ENCODE assay signal across 7 mouse cellular contexts in genomic region chr7:75853171-75853830, GRCm38 (mm10). TPM values are rescaled to one million over a fixed set of nuclear protein-coding genes. Genes with fewer than 3 reads are reported as not detected.
A peak's percentile ranks its signal among the peaks of the same experiment; 100 is the strongest.
DNase-seq lines count a peak whose midpoint lies in the region; ATAC-seq and TF ChIP-seq lines count a peak whose summit lies in the region.

No protein-coding gene starts in this region.

- H3K4me3 ChIP-seq in liver, adult 2 months (ENCODE audit: insufficient read depth, low read depth, low read length), result no peak overlapping the region; the same call in 1 of the 2 replicates
- H3K4me3 ChIP-seq in forebrain, embryonic 16.5 days (replicated peaks; ENCODE audit: low read length), result no peak overlapping the region
- no peak overlapping the region for H3K4me3 ChIP-seq in liver, embryonic 12.5 days
- H3K4me3 ChIP-seq in neural tube, embryonic 15.5 days (replicated peaks), result no peak overlapping the region

- H3K9me3 ChIP-seq in forebrain, embryonic 16.5 days (ENCODE audit: control insufficient read depth, low read length), result no peaks in the 10 kb centered on the region
- H3K9me3 ChIP-seq in liver, embryonic 12.5 days (replicated peaks), result no peaks in the 10 kb centered on the region
- no peaks in the 10 kb centered on the region for H3K9me3 ChIP-seq in neural tube, embryonic 15.5 days (replicated peaks)

- peak overlapping the region; percentile 44 for H3K9ac ChIP-seq in liver, adult 2 months (ENCODE audit: low read depth, low read length)
- no peak overlapping the region for H3K9ac ChIP-seq in forebrain, embryonic 16.5 days (replicated peaks; ENCODE audit: low read depth, low read length)
- no peak overlapping the region for H3K9ac ChIP-seq in liver, embryonic 12.5 days
- no peak overlapping the region; the same call in 1 of the 2 replicates for H3K9ac ChIP-seq in neural tube, embryonic 15.5 days (replicated peaks)

- no peak for TF ChIP-seq CTCF in liver, adult 2 months (IDR thresholded peaks at IDR 0.05; ENCODE audit: low read depth, low read length)

- no peak for TF ChIP-seq POLR2A in liver, adult 2 months (IDR thresholded peaks at IDR 0.05; ENCODE audit: extremely low read depth, insufficient read depth, low read length)

- peak overlapping the region; percentile 14 for H3K4me2 ChIP-seq in forebrain, embryonic 16.5 days (ENCODE audit: low read length)
- no peak overlapping the region for H3K4me2 ChIP-seq in liver, embryonic 12.5 days
- H3K4me2 ChIP-seq in neural tube, embryonic 15.5 days, result 0 out of 2 replicates have a peak overlapping the region, but pooled peaks have one; percentile 5

- H3K27me3 ChIP-seq in liver, adult 2 months (ENCODE audit: control insufficient read depth, insufficient read depth, low read length), result no peaks in the 10 kb centered on the region
- no peaks in the 10 kb centered on the region for H3K27me3 ChIP-seq in forebrain, embryonic 16.5 days (replicated peaks; ENCODE audit: control insufficient read depth, insufficient read depth, low read length)
- H3K27me3 ChIP-seq in liver, embryonic 12.5 days (replicated peaks), result no peaks in the 10 kb centered on the region
- no peaks in the 10 kb centered on the region for H3K27me3 ChIP-seq in neural tube, embryonic 15.5 days (replicated peaks)

- WGBS in liver, adult 2 months, result 18% methylated on average over 8 of the region's 8 CpGs
- WGBS in forebrain, embryonic 16.5 days, result 50% methylated on average over 8 of the region's 8 CpGs
- 72% methylated on average over 8 of the region's 8 CpGs for WGBS in liver, embryonic 12.5 days (ENCODE audit: insufficient replicate concordance)
- 73% methylated on average over 8 of the region's 8 CpGs for WGBS in neural tube, embryonic 15.5 days

- no peak for ATAC-seq in forebrain, embryonic 16.5 days
- ATAC-seq in liver, embryonic 12.5 days, result no peak
- no peak for ATAC-seq in neural tube, embryonic 15.5 days (ENCODE audit: low FRiP score)

- H3K4me1 ChIP-seq in liver, adult 2 months (ENCODE audit: control insufficient read depth, insufficient read depth, low read length), result peaks cover 52% of the 10 kb centered on the region
- H3K4me1 ChIP-seq in forebrain, embryonic 16.5 days (replicated peaks; ENCODE audit: control insufficient read depth, insufficient read depth, low read length), result peaks cover 60% of the 10 kb centered on the region
- H3K4me1 ChIP-seq in liver, embryonic 12.5 days, result peaks cover 67% of the 10 kb centered on the region
- peaks cover 67% of the 10 kb centered on the region for H3K4me1 ChIP-seq in neural tube, embryonic 15.5 days

- H3K27ac ChIP-seq in liver, adult 2 months (replicated peaks; ENCODE audit: insufficient read depth, low read depth, low read length), result peak overlapping the region; percentile 99
- H3K27ac ChIP-seq in forebrain, embryonic 16.5 days (ENCODE audit: low read length), result peak overlapping the region; percentile 46; the same call in 1 of the 2 replicates
- H3K27ac ChIP-seq in liver, embryonic 12.5 days, result peak overlapping the region; percentile 57; the same call in 1 of the 2 replicates
- peak overlapping the region; percentile 56 for H3K27ac ChIP-seq in neural tube, embryonic 15.5 days (replicated peaks)

- peak; percentile 89 for DNase-seq in liver, adult 2 months (ENCODE audit: extremely low read depth, low read depth, low spot score)
- DNase-seq in liver, result no peak
- DNase-seq in spleen, postnatal 4 days (ENCODE audit: low spot score in 2 of 2), result no peak
- DNase-seq in cerebellum, adult 18-20 months, result no peak

- peaks cover 26% of the 10 kb centered on the region; the same call in 1 of the 2 replicates for H3K79me2 ChIP-seq in liver, adult 2 months (ENCODE audit: control insufficient read depth, insufficient read depth, low read length)

- H3K36me3 ChIP-seq in liver, adult 2 months (ENCODE audit: control insufficient read depth, insufficient read depth, low read length), result no peaks in the 10 kb centered on the region
- H3K36me3 ChIP-seq in forebrain, embryonic 16.5 days (ENCODE audit: control insufficient read depth, insufficient read depth), result no peaks in the 10 kb centered on the region
- H3K36me3 ChIP-seq in liver, embryonic 12.5 days, result peaks cover 38% of the 10 kb centered on the region
- H3K36me3 ChIP-seq in neural tube, embryonic 15.5 days, result no peaks in the 10 kb centered on the region

RNA-seq across cellular contexts. Expression of gene Klhl25, which starts 5.2 kb away (rescaled TPM):
- total RNA-seq in liver, adult 2 months (2014; rRNA removed), result 10.9 and 12.0 TPM in 2 replicates
- polyA plus RNA-seq in liver, adult 2 months (2012; rRNA removed), result 20.0 and 27.9 TPM in 2 replicates
- polyA plus RNA-seq in forebrain, embryonic 16.5 days (2015; fragmentation: Nextera tagmentation; extraction: Ambion mirVana), result 43.7 and 52.9 TPM in 2 replicates
- polyA plus RNA-seq in liver, embryonic 12.5 days (2016; fragmentation: Nextera tagmentation; extraction: Ambion mirVana), result 12.1 and 12.2 TPM in 2 replicates
- 22.0 and 22.1 TPM in 2 replicates for polyA plus RNA-seq in neural tube, embryonic 15.5 days (2015; fragmentation: Nextera tagmentation; extraction: Ambion mirVana)

Comparison
In these comparisons a context has a peak if more than half of its experiments do, and no peak if none do; other contexts are left out.
1. H3K27ac ChIP-seq: peak in every context shown above with its lines; median percentile 99 in liver, adult 2 months; 57 in liver, embryonic 12.5 days; 56 in neural tube, embryonic 15.5 days; 46 in forebrain, embryonic 16.5 days.